Mouse (Mus musculus) midbrain, postnatal 0 days (tissue): ENCODE measurements around the gene Gm45140. TPM values are rescaled to one million over a fixed set of nuclear protein-coding genes. Genes with fewer than 3 reads are reported as not detected.

Experiments
- ATAC-seq: fragments of 200-750 bp; cut with Nextera tagmentation; 2 replicates; pipeline ENCODE4 v1.8.0; 2017; ENCODE audit warnings: moderate number of reproducible peaks, mild to moderate bottlenecking, moderate TSS enrichment, moderate library complexity; ENCODE audit not compliant: low FRiP score
- DNase-seq: peaks from one replicate; pipeline ENCODE4 v3.0.0-alpha.2; 2015; ENCODE audit warnings: low spot score
- H3K27ac ChIP-seq: fragments of 300-500 bp; sonication (generic); 2 replicates; pipeline ENCODE4 v1.5.1; 2014; ENCODE audit warnings: low read depth, mild to moderate bottlenecking, low read length, mixed read lengths
- H3K27me3 ChIP-seq: fragments of 300-500 bp; sonication (generic); 2 replicates; pipeline ENCODE4 v1.6.1; 2014; ENCODE audit warnings: low read length, control low read depth, mixed read lengths; ENCODE audit not compliant: insufficient read depth
- H3K36me3 ChIP-seq: fragments of 300-500 bp; sonication (generic); 2 replicates; pipeline ENCODE4 v1.6.1; 2014; ENCODE audit warnings: low read length, control low read depth, mixed read lengths; ENCODE audit not compliant: insufficient read depth
- H3K4me1 ChIP-seq: fragments of 300-500 bp; sonication (generic); 2 replicates; pipeline ENCODE4 v1.6.1; 2014; ENCODE audit warnings: mild to moderate bottlenecking, control low read depth, antibody characterized with exemption, low read length, mixed read lengths; ENCODE audit not compliant: insufficient read depth
- H3K4me2 ChIP-seq: fragments of 300-500 bp; sonication (generic); 2 replicates; pipeline ENCODE4 v1.6.1; 2014; ENCODE audit warnings: low read depth, mild to moderate bottlenecking, low read length, mixed read lengths; ENCODE audit not compliant: poor library complexity, severe bottlenecking
- H3K4me3 ChIP-seq: fragments of 300-500 bp; sonication (generic); 2 replicates; pipeline ENCODE4 v1.5.1; 2014; ENCODE audit warnings: low read depth, mild to moderate bottlenecking, low read length, moderate library complexity
- H3K9ac ChIP-seq: fragments of 300-500 bp; sonication (generic); replicated peaks from 2 replicates; pipeline ENCODE4 v1.6.1; 2014; ENCODE audit warnings: mild to moderate bottlenecking, low read length, moderate library complexity, mixed read lengths; ENCODE audit not compliant: poor library complexity, severe bottlenecking
- H3K9me3 ChIP-seq: fragments of 300-500 bp; sonication (generic); 2 replicates; pipeline ENCODE4 v1.6.1; 2016; ENCODE audit warnings: low read length, control low read depth
- CTCF ChIP-seq: IDR thresholded peaks from 2 replicates; pipeline ENCODE4 v1.5.1; 2016; ENCODE audit warnings: antibody characterized with exemption, mild to moderate bottlenecking
- WGBS: fragments of 180-500 bp; shearing (Covaris S2); extraction: QIAGEN DNeasy Blood & Tissue Kit; methylation state at CpG from one replicate; pipeline ENCODE4 v1.1.7; 2014; 5-methylcytosine and 5-hydroxymethylcytosine counted together
- polyA plus RNA-seq: library from polyadenylated mRNA; unstranded; fragments of >200 nt; fragmentation: Nextera tagmentation; extraction: Ambion mirVana; gene quantifications from 2 replicates; pipeline ENCODE4 v1.2.1, GENCODE M21; 2015
- total RNA-seq: library from RNA; depleted of rRNA; stranded (reverse); fragments of >200 nt; gene quantifications from 2 replicates; pipeline ENCODE4 v1.2.3, GENCODE M21; 2014

Gm45140 gene
- total and polyA plus RNA-seq, 2 experiments from 2014 or later = 1.2 to 5.4 TPM

DNA sequence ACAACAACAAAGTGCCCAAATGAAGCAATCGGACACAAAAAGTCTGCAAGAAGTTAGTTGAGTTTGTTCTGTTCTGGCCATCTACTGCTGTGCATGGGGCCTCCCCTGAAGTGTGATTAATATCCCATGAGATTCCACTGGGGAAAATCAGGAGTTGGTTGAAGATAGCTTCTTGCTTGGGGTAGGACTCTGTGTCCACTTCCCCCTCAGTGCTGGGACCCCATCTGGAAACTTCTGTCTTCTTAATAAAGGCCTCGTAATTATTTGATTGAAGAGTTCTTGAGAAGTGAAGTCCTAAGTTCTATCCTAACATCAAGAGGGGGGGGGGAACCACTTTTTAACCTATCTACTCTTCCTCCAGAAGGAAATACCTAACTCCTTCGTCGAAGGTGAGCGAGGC, 73.4 kb downstream of the Gm45140 start:
- Histone ChIP-seq H3K36me3 (no peaks in the 10 kb centered on the region), H3K4me3 (no peak overlapping the region), H3K9ac (no peak overlapping the region), H3K27me3 (no peaks in the 10 kb centered on the region), H3K9me3 (no peaks in the 10 kb centered on the region), H3K4me2 (no peak overlapping the region), H3K27ac (no peak overlapping the region), H3K4me1 (no peaks in the 10 kb centered on the region)
- DNase-seq (no peak), ATAC-seq (no peak)
- WGBS = 93% methylated on average over 5 of the region's 5 CpGs
- TF ChIP-seq CTCF = no peak

DNA sequence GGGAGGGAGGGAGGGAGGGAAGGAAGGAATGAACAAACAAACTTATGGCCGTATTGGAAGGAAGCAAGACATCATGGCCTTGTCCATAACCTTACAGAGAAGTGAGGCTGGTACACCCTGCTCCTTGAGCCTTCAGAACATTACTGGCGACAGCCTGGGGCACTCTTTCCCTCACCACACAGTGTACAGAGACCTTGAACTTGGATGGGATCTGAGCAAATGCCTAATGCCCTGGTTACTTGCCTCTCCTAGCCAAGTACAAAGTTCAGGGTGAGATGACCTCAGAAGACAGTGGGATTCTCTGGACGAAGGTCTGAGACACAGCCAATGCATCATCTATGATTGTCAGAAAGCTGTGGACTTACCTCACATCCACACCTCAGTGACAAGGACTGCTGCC, 75.7 kb downstream of the Gm45140 start:
- Histone ChIP-seq H3K4me2 (no peak overlapping the region), H3K4me3 (no peak overlapping the region), H3K36me3 (peaks cover 4% of the 10 kb centered on the region; the same call in 1 of the 2 replicates), H3K9me3 (no peaks in the 10 kb centered on the region), H3K9ac (no peak overlapping the region), H3K27ac (no peak overlapping the region), H3K27me3 (no peaks in the 10 kb centered on the region), H3K4me1 (no peaks in the 10 kb centered on the region)
- no peak for TF ChIP-seq CTCF
- DNase-seq (no peak), ATAC-seq (no peak)
- WGBS = 83% methylated on average over 3 of the region's 3 CpGs

DNA sequence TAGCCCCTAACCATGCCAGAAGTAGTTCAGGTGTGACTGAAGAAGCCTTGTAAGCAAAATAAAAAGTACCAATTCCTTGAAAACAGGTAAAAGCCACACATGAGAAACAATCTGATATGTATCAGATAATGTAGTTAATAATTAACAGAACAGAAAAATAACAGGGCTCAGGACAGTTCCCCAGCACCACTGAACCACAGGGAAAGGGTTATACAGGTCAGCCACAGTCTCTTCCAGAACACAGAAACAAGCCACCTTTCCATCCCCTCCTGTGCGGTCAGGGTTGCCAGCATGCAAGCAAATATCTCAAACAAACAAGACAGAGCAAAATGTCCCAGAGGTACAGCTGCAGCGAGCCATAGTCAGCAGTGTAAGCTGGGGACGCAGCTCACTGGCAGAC, 76.2 kb downstream of the Gm45140 start:
- no peak for TF ChIP-seq CTCF
- H3K9ac ChIP-seq = no peak overlapping the region
- DNase-seq = no peak
- H3K27me3 ChIP-seq = no peaks in the 10 kb centered on the region
- no peaks in the 10 kb centered on the region for H3K9me3 ChIP-seq
- no peak overlapping the region for H3K4me2 ChIP-seq
- no peak overlapping the region for H3K4me3 ChIP-seq
- H3K4me1 ChIP-seq = no peaks in the 10 kb centered on the region
- WGBS = 67% methylated on average over 3 of the region's 3 CpGs
- ATAC-seq = no peak
- no peak overlapping the region for H3K27ac ChIP-seq
- peaks cover 5% of the 10 kb centered on the region; the same call in 1 of the 2 replicates for H3K36me3 ChIP-seq

DNA sequence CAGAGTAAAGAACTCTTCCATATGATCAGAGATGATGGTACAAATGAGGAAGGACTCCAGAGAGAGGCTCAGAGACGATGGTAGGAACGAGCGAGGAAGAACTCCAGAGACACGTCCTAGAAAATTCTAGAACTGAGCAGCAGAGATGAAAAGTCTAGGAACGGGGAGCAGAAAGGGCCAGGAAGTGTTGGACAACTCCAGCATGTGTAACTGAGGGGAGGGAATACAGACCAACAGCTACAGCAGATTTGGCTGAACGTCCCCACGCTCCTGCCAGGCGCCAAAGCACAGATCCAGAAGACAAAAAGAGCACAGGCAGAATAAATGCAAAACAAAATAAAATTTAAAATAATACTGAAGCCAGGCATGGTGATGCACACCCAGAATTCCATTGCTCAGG, 78.7 kb downstream of the Gm45140 start:
- Histone ChIP-seq H3K27ac (no peak overlapping the region), H3K9ac (no peak overlapping the region), H3K4me2 (no peak overlapping the region), H3K9me3 (no peaks in the 10 kb centered on the region), H3K4me3 (no peak overlapping the region), H3K36me3 (peaks cover 6% of the 10 kb centered on the region; the same call in 1 of the 2 replicates), H3K27me3 (no peaks in the 10 kb centered on the region), H3K4me1 (no peaks in the 10 kb centered on the region)
- DNase-seq (no peak), ATAC-seq (no peak)
- WGBS = 90% methylated on average over 8 of the region's 8 CpGs
- TF ChIP-seq CTCF = no peak

DNA sequence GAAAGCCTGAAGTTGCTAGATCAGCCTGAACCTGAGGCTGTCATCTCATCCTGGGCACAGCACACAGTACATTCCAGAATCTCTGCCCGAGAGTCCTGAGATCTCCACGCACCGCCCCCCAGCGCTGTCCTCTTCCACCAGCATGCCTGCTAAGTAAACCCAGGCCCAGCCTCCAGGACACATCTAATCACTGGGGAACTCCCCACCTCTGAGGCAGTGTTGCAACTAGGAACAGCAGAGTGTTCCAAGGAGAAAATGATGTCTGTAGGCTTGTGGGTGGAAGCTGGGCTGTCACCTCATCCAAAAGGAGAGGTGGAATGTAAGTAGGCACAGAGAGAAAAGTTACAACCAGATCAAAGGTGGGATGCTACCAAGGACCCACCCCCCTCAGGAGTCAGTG, 80.4 kb downstream of the Gm45140 start:
- Histone ChIP-seq H3K4me2 (no peak overlapping the region), H3K27me3 (no peaks in the 10 kb centered on the region), H3K9ac (no peak overlapping the region), H3K36me3 (peaks cover 11% of the 10 kb centered on the region; the same call in 1 of the 2 replicates), H3K27ac (no peak overlapping the region), H3K9me3 (no peaks in the 10 kb centered on the region), H3K4me3 (no peak overlapping the region), H3K4me1 (no peaks in the 10 kb centered on the region)
- DNase-seq (no peak), ATAC-seq (no peak)
- WGBS = 96% methylated on average over 4 of the region's 4 CpGs
- no peak for TF ChIP-seq CTCF

DNA sequence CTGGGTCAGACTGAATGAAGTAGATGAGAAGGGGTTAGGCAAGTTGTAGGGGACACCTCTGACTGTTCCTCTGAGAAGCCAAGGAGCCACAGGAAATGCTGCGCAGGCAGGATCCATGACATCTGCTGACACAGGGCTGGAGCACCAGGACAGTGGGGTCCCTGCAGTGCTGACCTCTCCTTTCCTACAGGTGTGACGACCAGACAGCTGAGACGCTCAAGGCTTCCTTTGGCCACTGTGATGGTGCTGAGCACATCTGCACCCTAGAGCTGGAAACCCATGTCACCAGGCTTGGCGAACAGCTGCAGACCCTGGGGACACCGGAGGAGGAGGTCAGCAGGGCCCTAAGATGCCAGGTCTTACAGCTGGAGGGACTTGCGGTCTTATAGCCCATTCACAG, 84.0 kb downstream of the Gm45140 start:
- Histone ChIP-seq H3K36me3 (peaks cover 9% of the 10 kb centered on the region; the same call in 1 of the 2 replicates), H3K4me2 (no peak overlapping the region), H3K27me3 (no peaks in the 10 kb centered on the region), H3K4me1 (no peaks in the 10 kb centered on the region), H3K4me3 (no peak overlapping the region), H3K9ac (no peak overlapping the region), H3K9me3 (no peaks in the 10 kb centered on the region), H3K27ac (no peak overlapping the region)
- WGBS = 87% methylated on average over 6 of the region's 6 CpGs
- DNase-seq (no peak), ATAC-seq (no peak)
- TF ChIP-seq CTCF = no peak
